Mouse (Mus musculus) cerebellum, postnatal 14 days (tissue): ENCODE data around the gene Oas1f.
"Not testable (repeated sequence)": the region's sequence is repeated elsewhere in the genome, so short reads cannot be mapped to it uniquely, and the experiment has no call there.

Experiments used
- DNase-seq, 2 experiments: peaks; one replicate each; pipeline ENCODE4 v3.0.0; 2021; ENCODE audit warnings: mixed read lengths in 2 of 2

The Oas1f gene

GRCm38 (mm10) chr5:120847067-120847466, at the start of gene Oas1f:
Gene Oas1f (plus strand): TSS chr5:120847367.
- DNase-seq, result no peak

GRCm38 (mm10) chr5:120798147-120798546, 49.0 kb upstream of the Oas1f start:
- not testable (repeated sequence) for DNase-seq

- DNase-seq, result not testable (repeated sequence)
These were observed 48.2 kb upstream of the Oas1f start for GRCm38 (mm10) chr5:120798943-120799342.

GRCm38 (mm10) chr5:120803596-120803995, 43.6 kb upstream of the Oas1f start:
- DNase-seq, result no peak

GRCm38 (mm10) chr5:120806458-120806857, 40.7 kb upstream of the Oas1f start:
- peak; percentile 70 to 83 for DNase-seq

GRCm38 (mm10) chr5:120809171-120809570, 38.0 kb upstream of the Oas1f start:
- DNase-seq, result no peak

GRCm38 (mm10) chr5:120811951-120812819, 35.0 kb upstream of the Oas1f start, which contains the start of gene Oas1c:
Gene Oas1c (minus strand): TSS chr5:120812514.
- peak; percentile 79 to 82 for DNase-seq

- DNase-seq, result no peak
These were observed 34.1 kb upstream of the Oas1f start for GRCm38 (mm10) chr5:120813023-120813422.

GRCm38 (mm10) chr5:120815949-120816348, 31.2 kb upstream of the Oas1f start:
- peak; percentile 51 to 66 for DNase-seq

GRCm38 (mm10) chr5:120818999-120819398, 28.2 kb upstream of the Oas1f start:
- no peak for DNase-seq

GRCm38 (mm10) chr5:120831031-120831430, 16.1 kb upstream of the Oas1f start:
- DNase-seq, result no peak

- DNase-seq, result no peak
These were observed 13.6 kb upstream of the Oas1f start for GRCm38 (mm10) chr5:120833335-120834280.

GRCm38 (mm10) chr5:120836731-120837585, 10.2 kb upstream of the Oas1f start:
- peak; percentile 80 to 87 for DNase-seq

GRCm38 (mm10) chr5:120844713-120845112, 2.5 kb upstream of the Oas1f start:
- peak; percentile 63 to 68 for DNase-seq

- DNase-seq, result peak; percentile 52 to 71
These were observed 2.5 kb downstream of the Oas1f start for GRCm38 (mm10) chr5:120849601-120850136.

- peak in 1 of 2 experiments; percentile 50 for DNase-seq
These were observed 12.1 kb downstream of the Oas1f start for GRCm38 (mm10) chr5:120859241-120859640.

- no peak for DNase-seq
These were observed 14.0 kb downstream of the Oas1f start, which contains the start of gene Oas1h for GRCm38 (mm10) chr5:120861121-120861520. Gene Oas1h (plus strand): TSS chr5:120861421.

GRCm38 (mm10) chr5:120865336-120865860, 18.2 kb downstream of the Oas1f start:
- DNase-seq, result peak in 1 of 2 experiments; percentile 47

- DNase-seq, result no peak
These were observed 22.4 kb downstream of the Oas1f start for GRCm38 (mm10) chr5:120869436-120870015.

GRCm38 (mm10) chr5:120870081-120870480, 22.9 kb downstream of the Oas1f start:
- no peak for DNase-seq

GRCm38 (mm10) chr5:120870782-120871181, 23.6 kb downstream of the Oas1f start:
- peak in 1 of 2 experiments; percentile 4 for DNase-seq
